Comparison of ENCODE assay signal across 19 mouse cellular contexts in the genomic region with DNA sequence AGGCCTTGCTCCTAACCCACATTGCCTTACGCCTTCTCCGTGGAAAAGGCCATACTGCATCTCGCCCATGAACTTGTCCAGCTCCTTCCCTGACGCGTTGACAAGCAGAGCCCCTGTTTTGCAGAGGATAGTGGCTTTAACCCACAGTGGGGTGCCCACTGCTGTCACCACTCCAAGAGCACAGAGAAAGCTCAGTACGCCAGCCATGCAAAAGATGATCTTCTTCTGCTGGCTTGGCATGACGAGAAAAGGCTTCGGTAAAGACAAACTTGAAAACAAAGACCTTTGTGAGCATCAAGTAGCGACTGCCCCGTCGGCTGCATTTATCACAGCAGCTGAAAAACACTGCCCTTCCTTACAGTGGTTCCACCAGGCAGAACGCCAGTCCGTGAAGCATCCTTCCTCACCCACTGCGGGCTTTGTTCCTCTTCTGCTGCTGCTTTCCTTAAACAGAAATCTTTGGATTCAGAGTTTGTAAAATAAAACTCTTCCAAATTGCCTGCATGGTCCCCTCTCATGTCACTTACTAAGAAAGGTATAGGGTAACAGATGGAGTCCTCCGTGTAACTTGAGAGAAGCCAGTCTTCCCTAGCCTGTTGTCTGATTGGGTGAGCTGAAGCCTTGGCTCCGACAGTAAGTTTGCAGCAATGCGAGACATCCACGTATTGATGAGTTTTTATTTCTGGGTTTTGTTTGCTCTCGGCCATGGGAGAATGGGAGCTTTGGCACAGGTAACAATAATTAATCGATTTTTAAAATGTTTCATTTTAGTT. TPM values are rescaled to one million over a fixed set of nuclear protein-coding genes. Genes with fewer than 3 reads are reported as not detected.
DNase-seq lines count a peak whose midpoint lies in the region; ATAC-seq lines count a peak whose summit lies in the region.
"Had no signal": no experiment of that assay in that cellular context is flagged by ENCODE, and none has a peak within 500 bp of the region (broad histone marks: within the 10 kb centered on the region; RNA-seq: fewer than 3 reads in every experiment).

A gene (minus strand): TSS at position 540 of the 773 bp plus-strand sequence.

- no peak within 1 kb of the TSS for H3K27ac ChIP-seq in kidney, embryonic 14.5 days (ENCODE audit: low read depth, low read length)
- H3K27ac ChIP-seq in hindbrain, embryonic 13.5 days = peak within 1 kb of the TSS; percentile 40; the same call in 1 of the 2 replicates
- H3K27ac ChIP-seq in limb, embryonic 10.5 days = no peak within 1 kb of the TSS
- H3K27ac ChIP-seq: lung, embryonic 15.5 days; midbrain, embryonic 13.5 days; stomach, postnatal 0 days had no signal

- peak; percentile 63 to 64 for DNase-seq in cerebellum, postnatal 10 days
- DNase-seq in cerebellum, adult 11-12 months = no peak
- DNase-seq in kidney, postnatal 25 days = no peak
- peak; percentile 51 for DNase-seq in Muller cell, postnatal 12 days (ENCODE audit: inconsistent ontology term)
- no peak for DNase-seq in adrenal gland, adult 18-20 months (ENCODE audit: low spot score in 2 of 2)
- no peak for DNase-seq in limb, embryonic 10.5 days (ENCODE audit: low spot score)
- DNase-seq: adrenal gland, postnatal 36 days; kidney, adult 2 months; thymus, postnatal 36 days had no signal

- H3K9me3 ChIP-seq in kidney, embryonic 14.5 days (ENCODE audit: control insufficient read depth, low read length) = no peaks in the 10 kb centered on the region
- no peaks in the 10 kb centered on the region for H3K9me3 ChIP-seq in hindbrain, embryonic 13.5 days
- H3K9me3 ChIP-seq in limb, embryonic 10.5 days (replicated peaks) = no peaks in the 10 kb centered on the region
- H3K9me3 ChIP-seq: lung, embryonic 15.5 days; midbrain, embryonic 13.5 days had no signal

- no peak within 1 kb of the TSS for H3K9ac ChIP-seq in kidney, embryonic 14.5 days (ENCODE audit: low read depth, low read length)
- no peak within 1 kb of the TSS for H3K9ac ChIP-seq in hindbrain, embryonic 13.5 days
- H3K9ac ChIP-seq: lung, embryonic 15.5 days; midbrain, embryonic 13.5 days had no signal

- no peaks in the 10 kb centered on the region for H3K4me1 ChIP-seq in kidney, embryonic 14.5 days (ENCODE audit: control insufficient read depth, insufficient read depth, low read length)
- peaks cover 18% of the 10 kb centered on the region for H3K4me1 ChIP-seq in hindbrain, embryonic 13.5 days (replicated peaks)
- H3K4me1 ChIP-seq in limb, embryonic 10.5 days = peaks cover 7% of the 10 kb centered on the region
- H3K4me1 ChIP-seq: lung, embryonic 15.5 days had no signal

- H3K36me3 ChIP-seq in kidney, embryonic 14.5 days (ENCODE audit: control insufficient read depth, insufficient read depth, low read length) = no peaks in the 10 kb centered on the region
- no peaks in the 10 kb centered on the region for H3K36me3 ChIP-seq in hindbrain, embryonic 13.5 days
- no peaks in the 10 kb centered on the region for H3K36me3 ChIP-seq in limb, embryonic 10.5 days
- H3K36me3 ChIP-seq: lung, embryonic 15.5 days; midbrain, embryonic 13.5 days had no signal

- peak within 1 kb of the TSS; percentile 5; the same call in 1 of the 2 replicates for H3K4me3 ChIP-seq in kidney, embryonic 14.5 days (ENCODE audit: low read length)
- no peak within 1 kb of the TSS for H3K4me3 ChIP-seq in hindbrain, embryonic 13.5 days
- no peak within 1 kb of the TSS for H3K4me3 ChIP-seq in limb, embryonic 10.5 days
- H3K4me3 ChIP-seq: lung, embryonic 15.5 days; midbrain, embryonic 13.5 days had no signal

- no peaks in the 10 kb centered on the region for H3K27me3 ChIP-seq in kidney, embryonic 14.5 days (ENCODE audit: control insufficient read depth, insufficient read depth, low read length)
- no peaks in the 10 kb centered on the region for H3K27me3 ChIP-seq in hindbrain, embryonic 13.5 days
- no peaks in the 10 kb centered on the region for H3K27me3 ChIP-seq in limb, embryonic 10.5 days (ENCODE audit: low read depth, poor library complexity, severe bottlenecking)
- H3K27me3 ChIP-seq: lung, embryonic 15.5 days; midbrain, embryonic 13.5 days had no signal

- WGBS in kidney, embryonic 14.5 days = 52% methylated on average over 20 of the region's 20 CpGs
- 49% methylated on average over 20 of the region's 20 CpGs for WGBS in hindbrain, embryonic 13.5 days
- WGBS in limb, embryonic 10.5 days = 78% methylated on average over 20 of the region's 20 CpGs

- 0 out of 2 replicates have a peak, but pooled peaks have one; percentile 60 for ATAC-seq in kidney, embryonic 14.5 days (ENCODE audit: low FRiP score, low TSS enrichment)
- no peak for ATAC-seq in hindbrain, embryonic 13.5 days (ENCODE audit: low FRiP score)
- ATAC-seq: activated CD4-positive, CD25-positive, alpha-beta regulatory T cell, adult 4 months; midbrain, embryonic 13.5 days had no signal

- H3K4me2 ChIP-seq in kidney, embryonic 14.5 days (replicated peaks; ENCODE audit: low read depth, low read length) = peak within 1 kb of the TSS; percentile 16; the same call in 1 of the 2 replicates
- H3K4me2 ChIP-seq in hindbrain, embryonic 13.5 days = peak within 1 kb of the TSS; percentile 29
- H3K4me2 ChIP-seq: liver, embryonic 11.5 days; lung, embryonic 15.5 days; midbrain, embryonic 13.5 days had no signal

RNA-seq across cellular contexts. Expression of the gene that starts here (rescaled TPM):
- 6.5 and 7.2 TPM in 2 replicates for polyA plus RNA-seq in kidney, embryonic 14.5 days (2014; fragmentation: Nextera tagmentation; extraction: Ambion mirVana)
- polyA plus RNA-seq in hindbrain, embryonic 13.5 days (2015; fragmentation: Nextera tagmentation; extraction: Ambion mirVana) = 3.2 and 4.7 TPM in 2 replicates
- total RNA-seq in adrenal gland, adult 18-20 months (2021) = not detected
- polyA plus RNA-seq in limb, embryonic 10.5 days (2016; fragmentation: Nextera tagmentation; extraction: Ambion mirVana) = 0.10 TPM in 1 of 2 replicates, not detected in the other
- total RNA-seq: adrenal gland, postnatal 36 days; hematopoietic stem cell, adult 5-6 weeks had no signal
- polyA plus RNA-seq: activated CD4-positive, CD25-positive, alpha-beta regulatory T cell, adult 4 months; heart, embryonic 14.5 days; kidney, adult 2 months; spleen, adult 2 months; stomach, postnatal 0 days had no signal

Comparison
In these comparisons a context has a peak if more than half of its experiments do, and no peak if none do; other contexts are left out.
1. DNase-seq: peak in cerebellum, postnatal 10 days (2 of 2) and Muller cell, postnatal 12 days (single experiment); none in cerebellum, adult 11-12 months (single experiment), kidney, postnatal 25 days (0 of 2), adrenal gland, adult 18-20 months (0 of 2) and limb, embryonic 10.5 days (single experiment).